15 mouse cellular contexts compared by ENCODE assay signal in genomic region chr11:42116931-42117330, GRCm38 (mm10).
"Had no signal": no experiment of that assay in that cellular context is flagged by ENCODE, and none has a peak within 500 bp of the region (broad histone marks: within the 10 kb centered on the region; RNA-seq: fewer than 3 reads in every experiment).

No protein-coding gene starts in this region.

- H3K36me3 ChIP-seq: kidney, embryonic 15.5 days; limb, embryonic 13.5 days; liver, embryonic 15.5 days; midbrain, embryonic 12.5 days; neural tube, embryonic 13.5 days; stomach, embryonic 15.5 days had no signal

- H3K27me3 ChIP-seq: kidney, embryonic 15.5 days; limb, embryonic 13.5 days; liver, embryonic 15.5 days; megakaryocyte, embryonic 14.5 days; midbrain, embryonic 12.5 days; neural tube, embryonic 13.5 days; stomach, embryonic 15.5 days had no signal

- H3K4me1 ChIP-seq: kidney, embryonic 15.5 days; limb, embryonic 13.5 days; liver, embryonic 15.5 days; megakaryocyte, embryonic 14.5 days; midbrain, embryonic 12.5 days; neural tube, embryonic 13.5 days; stomach, embryonic 15.5 days had no signal

- DNase-seq: kidney, adult 2 months; kidney, postnatal 14 days; layer of hippocampus, postnatal 36 days; lung, embryonic 14.5 days; lung, postnatal 14 days; right cerebral cortex, postnatal 14 days; thymus, postnatal 36 days had no signal

- H3K27ac ChIP-seq: kidney, embryonic 15.5 days; limb, embryonic 13.5 days; liver, embryonic 15.5 days; macrophage; midbrain, embryonic 12.5 days; neural tube, embryonic 13.5 days; stomach, embryonic 15.5 days had no signal

- H3K4me3 ChIP-seq: kidney, embryonic 15.5 days; limb, embryonic 13.5 days; liver, embryonic 15.5 days; megakaryocyte, embryonic 14.5 days; midbrain, embryonic 12.5 days; neural tube, embryonic 13.5 days; stomach, embryonic 15.5 days had no signal
